Mouse (Mus musculus) fibroblast of lung, adult 2 months (primary cell): ENCODE measurements around the gene P2rx1.
A peak's percentile ranks its signal among the peaks of the same experiment; 100 is the strongest.

Experiments used
- DNase-seq: peaks from one replicate; pipeline ENCODE4 v3.0.0-alpha.2; 2011; ENCODE audit warnings: low read depth

The P2rx1 gene

DNA sequence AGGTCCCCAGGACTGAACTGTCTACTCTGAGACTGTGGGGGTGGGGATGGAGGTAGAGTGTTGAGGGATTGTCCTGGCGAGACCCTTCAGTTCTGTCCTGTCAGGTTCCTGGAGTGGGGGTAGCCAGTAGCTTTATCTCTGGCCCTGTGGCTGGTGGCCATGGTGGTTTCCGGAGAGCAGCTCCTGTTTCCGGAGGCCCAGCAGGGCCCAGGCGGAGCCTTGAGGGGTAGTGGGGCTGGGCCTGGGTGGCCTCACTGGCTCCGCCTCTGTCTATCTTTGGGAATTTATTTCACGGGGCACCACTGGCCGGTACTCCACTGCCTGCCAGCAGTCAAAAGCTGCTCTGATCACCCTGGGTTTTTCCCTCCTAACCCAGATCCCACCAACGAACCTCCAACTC is at the start of gene P2rx1:
Gene P2rx1 (plus strand): TSS at position 333 of the 400 bp plus-strand sequence.
- DNase-seq, result no peak

DNA sequence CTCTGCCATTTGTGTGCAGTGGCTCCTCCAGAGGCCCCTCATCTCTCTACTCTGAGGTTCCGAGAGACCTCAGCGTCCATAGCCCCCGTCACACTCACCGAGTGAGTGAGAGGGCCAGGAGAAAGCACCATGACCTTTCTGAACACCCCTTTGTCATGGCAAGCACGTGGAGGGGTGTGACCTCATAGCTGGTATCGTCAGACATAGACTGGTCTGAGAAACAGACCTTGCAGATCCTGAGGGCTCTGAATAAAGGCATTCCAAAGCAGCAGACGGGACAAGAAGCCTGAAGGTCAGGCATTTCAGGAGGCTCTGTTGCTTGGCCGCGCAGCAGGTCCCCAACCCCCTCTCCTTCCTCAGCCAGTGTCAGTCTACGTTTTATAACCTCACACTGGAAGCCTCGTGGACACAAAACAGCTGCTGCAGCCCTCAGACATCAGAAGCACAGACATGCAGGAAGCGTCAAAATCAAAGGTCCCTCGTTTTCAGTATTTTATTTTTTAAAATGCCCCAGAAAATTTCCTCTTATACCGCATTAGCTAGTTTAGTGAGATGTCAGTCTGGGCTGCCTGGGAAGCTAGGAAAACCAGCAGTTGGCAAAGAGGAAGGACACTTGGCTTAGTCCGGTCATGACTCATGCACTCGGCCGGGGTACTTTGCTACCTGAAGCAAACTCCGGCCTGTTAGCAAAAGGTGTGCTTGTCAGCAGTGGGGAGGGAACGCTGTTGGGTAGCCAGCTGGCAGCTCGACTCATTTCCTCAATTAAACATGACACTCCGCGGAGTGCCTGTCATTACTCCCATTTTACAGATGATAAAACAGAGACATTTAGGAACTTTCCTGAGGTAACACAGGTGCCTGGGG is 47.5 kb upstream of the P2rx1 start:
- no peak for DNase-seq

DNA sequence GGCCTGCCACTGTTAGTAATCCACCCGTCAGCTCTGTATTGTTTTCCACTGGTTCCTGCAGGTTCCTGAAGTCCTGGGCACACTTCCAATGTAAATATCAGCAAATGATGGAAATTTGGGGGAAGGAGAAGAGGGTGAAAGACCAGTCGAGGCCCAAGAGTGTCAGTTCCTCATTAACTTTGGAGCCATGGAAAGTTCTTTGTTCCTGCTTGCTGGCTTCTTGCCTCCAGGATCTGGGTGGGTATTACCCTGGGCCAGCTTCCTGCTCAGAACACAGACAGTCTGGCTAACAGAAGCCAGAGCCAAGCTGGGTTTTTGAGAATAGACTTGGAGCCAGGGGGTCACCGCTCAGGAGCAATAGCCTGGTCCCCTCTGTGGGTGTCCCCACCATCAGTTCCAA is 46.7 kb upstream of the P2rx1 start:
- peak; percentile 12 for DNase-seq

DNA sequence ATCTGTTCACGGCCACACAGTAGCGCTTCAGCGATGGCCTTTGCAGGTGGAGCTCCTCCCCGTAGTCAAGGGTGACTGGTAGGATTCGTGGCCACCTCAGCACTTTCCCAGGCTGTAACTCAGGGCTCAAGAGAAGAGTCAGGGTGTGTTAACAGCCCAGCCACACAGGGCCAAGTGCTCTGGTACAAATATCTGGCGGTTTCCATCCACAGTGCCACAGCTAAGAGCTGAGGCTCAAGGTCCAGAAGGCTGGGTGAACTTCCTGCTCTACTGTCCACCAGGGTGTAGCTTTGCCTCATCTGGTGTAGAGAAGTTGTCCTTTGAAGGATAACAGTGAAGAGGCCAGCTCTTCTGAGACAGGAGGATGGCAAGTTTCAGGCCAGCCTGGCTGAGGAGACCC is 46.2 kb upstream of the P2rx1 start:
- no peak for DNase-seq

DNA sequence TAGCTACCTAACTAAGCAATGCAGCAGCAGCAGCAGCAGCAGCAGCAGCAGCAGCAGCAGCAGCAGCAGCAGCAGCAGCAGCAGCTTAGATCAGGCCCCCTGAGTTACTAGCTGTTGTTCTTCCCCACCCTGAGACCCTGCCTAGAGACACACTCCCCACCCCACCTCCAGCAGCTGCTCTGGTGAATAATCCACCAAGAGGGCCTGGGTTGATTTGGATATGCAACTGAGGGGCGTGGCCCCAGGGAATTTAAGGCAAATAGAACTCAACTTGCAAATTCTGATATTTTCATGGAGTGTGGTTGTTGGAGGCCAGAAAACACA is 45.8 kb upstream of the P2rx1 start:
- no peak for DNase-seq

DNA sequence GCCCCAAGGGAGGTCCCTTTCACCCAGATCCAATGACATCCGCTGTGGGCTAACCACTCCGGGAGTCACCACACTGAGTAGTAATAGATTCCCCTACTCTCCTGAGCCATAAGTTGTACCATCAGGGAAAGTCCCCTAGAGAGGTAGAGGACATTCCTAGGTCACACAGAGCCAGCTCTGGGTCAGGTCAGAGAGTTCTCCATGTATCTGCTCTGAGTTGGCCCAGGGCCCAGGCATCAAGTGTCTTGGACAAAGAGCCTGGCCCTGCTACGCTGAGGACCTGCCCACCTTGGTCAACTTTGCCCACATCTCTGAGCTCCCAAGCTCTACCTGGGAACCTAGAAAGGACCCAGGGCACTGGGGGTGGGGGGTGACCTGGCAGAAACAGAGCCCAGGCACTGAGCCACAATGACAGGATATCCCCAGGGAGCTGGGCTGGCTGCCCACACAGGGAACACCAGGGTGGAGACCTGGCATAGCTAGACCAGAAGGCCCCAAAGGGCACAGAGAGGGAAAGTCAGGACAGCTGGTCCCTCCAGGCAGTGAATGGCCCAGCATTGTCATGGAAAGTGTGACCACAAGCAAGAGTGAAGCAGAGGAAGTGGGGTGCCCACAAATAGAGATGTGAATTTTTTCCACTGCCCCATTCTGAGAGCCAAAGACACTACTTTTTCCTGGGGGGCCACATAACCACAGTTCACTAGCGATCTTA is 45.3 kb upstream of the P2rx1 start:
- DNase-seq, result no peak

DNA sequence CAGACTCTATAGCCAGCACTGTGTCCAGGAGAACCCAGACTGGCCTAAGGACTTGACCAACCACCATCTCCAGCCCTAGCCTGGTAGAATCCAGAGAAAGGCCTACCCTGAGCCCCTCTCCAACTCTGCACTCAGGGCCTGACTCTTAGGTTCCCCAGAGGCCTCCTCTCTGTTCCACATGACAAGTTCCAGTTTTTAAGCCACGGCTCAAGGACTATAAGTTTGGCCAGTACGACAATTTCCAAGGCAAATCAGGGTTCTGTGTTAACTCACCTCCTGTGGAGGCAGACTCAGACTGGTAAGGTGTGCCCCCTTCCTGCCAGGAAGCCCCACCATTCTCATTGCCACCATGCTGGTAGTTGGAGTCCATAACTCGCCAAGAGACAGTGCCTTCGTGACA is 44.7 kb upstream of the P2rx1 start:
- no peak for DNase-seq

DNA sequence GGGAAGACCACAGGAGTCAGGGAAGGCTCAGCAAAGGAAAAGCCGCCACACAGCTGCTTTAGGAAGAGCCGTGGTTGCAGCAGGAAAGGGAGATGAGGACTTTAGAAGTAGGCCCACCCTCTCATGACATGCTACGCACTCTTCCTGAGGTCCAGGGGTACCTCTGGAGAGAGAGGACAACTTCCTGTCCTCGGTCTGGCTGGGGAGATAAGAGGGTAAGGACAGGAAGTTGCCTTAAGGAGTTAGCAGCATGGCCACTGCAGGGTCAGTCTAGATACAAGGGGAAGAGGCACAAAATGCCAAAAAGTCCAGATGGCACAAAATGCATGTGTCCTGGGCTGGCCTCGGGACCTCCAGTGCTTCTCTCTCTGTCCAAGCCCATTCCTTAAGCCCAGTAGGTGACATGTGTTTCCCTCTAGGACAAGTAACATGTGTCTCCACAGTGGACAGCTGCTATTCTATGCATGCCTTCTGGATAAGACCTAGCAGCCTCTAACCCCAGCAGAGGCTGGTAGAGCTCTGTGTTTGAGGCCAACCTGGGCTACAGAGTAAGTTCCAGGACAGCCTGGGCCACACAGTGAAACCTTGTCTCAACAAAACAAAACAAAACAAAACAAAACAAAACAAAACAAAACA is 43.4 kb upstream of the P2rx1 start:
- DNase-seq, result no peak

DNA sequence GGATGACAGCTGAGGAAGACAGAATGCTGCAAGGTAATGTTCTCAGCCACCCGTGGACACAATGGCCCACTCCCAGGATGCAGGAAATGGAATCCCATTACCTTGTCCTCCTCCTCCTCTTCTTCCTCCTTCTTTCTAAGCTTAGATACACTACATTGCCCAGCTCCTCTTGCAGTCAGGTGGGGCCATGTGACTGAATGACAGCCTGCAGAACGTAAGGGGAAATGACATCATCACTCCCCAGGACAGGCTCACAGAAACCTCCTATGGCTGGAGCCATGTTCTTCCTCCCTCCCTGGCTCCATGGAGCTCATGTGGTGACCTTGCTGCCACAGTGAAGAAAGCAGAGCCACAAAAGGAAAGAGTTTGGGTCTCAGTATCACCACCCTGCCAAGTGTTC is 41.6 kb upstream of the P2rx1 start:
- no peak for DNase-seq

DNA sequence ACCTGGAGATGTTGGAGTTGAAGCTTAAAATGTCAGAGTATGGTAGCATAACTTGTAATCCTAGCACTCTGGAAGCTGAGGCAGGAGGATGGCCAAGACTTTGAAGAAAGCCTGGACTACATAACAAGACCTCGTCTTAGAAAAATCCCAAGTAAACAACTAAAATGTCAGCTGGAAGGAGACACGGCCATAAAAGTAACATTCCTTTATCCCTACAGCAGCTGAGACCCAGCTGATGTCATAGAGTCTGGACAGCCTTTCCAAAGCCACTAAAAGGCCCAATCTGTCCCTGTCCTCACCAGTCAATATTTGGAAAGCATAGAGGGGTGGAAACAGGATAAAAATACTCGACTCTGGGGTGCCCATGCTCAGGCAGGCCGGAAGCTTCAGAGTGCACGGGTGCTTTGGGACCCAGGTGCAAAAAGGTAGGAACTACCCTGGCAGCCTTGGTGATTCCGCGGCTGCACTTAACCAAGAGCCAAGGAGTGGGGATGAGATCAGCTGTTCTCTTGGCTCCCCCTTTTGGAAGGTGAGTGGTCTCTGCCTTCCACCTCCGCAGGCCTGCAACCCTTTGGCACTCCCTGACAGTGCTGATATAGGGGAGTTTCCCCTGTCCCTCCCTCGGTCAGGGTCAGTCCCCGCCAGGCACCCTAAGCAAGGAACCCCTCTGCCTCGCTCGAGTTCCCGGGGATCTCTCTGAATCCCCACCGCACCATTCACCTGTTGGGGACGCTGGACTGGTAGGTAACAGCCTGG is 38.8 kb upstream of the P2rx1 start:
- no peak for DNase-seq

DNA sequence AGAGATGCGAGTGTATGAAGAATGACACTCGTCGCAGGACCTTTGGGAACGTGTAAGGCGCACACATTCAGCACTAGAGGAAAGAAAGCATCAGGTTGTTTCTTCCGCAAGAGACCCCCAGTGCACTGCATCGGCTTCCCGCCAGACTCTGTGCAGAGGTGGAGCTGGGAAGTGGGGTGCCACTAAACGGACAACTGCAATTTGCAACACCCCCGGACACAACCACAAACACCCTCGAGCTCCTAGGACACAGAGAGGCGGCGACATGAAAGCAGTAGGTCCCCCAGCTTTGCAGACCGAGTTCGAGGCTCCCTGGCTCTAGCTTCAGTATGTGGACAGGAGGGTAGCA is 38.2 kb upstream of the P2rx1 start:
- no peak for DNase-seq

DNA sequence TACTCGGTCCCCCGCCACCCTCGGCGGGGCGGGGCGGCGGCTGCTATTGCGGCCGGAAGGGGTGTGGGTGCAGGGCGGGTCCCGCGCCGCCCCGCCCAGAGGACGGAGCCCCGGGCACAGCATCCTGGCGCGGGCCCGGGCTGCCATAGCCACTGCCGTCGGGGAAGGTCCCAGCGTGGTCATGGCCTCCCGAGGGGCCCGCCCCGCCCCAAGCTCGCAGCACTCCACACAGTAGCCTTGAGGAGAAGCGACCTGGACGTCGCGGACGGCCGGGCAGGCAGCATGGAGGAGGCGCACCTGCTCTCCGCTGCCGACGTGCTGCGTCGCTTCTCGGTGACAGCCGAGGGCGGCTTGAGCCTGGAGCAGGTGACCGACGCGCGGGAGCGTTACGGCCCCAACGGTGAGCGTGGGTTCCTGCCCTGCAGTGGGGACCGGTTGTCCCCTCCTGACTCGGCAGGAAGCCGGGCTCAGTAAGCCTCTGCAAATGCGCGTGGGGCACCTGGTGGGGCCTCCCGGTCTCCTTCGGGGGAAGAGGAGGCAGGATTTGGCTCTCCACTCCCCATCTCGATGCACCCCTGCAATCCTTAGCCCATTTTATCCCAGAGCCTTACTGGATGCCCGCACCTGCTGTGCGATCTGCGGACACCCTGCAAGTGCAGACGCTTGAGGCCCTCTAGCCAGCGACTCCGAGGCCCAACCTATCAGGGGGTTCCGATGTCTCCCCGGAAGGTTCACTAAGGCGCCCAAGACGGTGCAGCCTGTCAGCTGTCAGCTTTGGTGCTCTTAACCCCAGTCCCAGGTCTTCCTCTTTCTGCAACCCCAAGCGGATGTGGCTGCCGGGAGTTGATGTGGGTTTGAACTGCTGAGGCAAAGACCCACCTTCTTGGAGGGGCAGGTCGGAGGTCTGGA is 37.6 kb upstream of the P2rx1 start, which contains the start of gene Atp2a3:
Gene Atp2a3 (plus strand): TSS at position 98 of the 909 bp plus-strand sequence.
- DNase-seq, result no peak

DNA sequence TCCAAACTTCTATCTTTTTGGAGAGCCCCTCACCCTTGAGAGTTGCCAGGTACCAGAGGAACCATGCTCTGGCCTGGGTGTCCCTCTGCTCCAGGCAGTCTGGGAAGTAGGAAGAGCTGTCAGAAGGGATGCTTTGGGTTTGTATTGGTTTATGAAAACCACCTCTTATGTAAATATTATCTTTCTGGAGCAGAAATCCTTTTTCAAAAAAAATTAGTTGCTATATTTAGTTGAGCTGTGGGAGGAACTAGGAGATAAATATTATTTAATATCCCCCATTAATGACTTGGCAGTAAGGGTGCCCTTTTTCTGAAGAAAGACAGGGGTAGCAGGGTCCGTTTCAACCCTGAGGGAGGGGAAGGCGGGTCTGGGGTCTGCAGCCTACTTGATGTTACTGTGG is 36.5 kb upstream of the P2rx1 start:
- no peak for DNase-seq

DNA sequence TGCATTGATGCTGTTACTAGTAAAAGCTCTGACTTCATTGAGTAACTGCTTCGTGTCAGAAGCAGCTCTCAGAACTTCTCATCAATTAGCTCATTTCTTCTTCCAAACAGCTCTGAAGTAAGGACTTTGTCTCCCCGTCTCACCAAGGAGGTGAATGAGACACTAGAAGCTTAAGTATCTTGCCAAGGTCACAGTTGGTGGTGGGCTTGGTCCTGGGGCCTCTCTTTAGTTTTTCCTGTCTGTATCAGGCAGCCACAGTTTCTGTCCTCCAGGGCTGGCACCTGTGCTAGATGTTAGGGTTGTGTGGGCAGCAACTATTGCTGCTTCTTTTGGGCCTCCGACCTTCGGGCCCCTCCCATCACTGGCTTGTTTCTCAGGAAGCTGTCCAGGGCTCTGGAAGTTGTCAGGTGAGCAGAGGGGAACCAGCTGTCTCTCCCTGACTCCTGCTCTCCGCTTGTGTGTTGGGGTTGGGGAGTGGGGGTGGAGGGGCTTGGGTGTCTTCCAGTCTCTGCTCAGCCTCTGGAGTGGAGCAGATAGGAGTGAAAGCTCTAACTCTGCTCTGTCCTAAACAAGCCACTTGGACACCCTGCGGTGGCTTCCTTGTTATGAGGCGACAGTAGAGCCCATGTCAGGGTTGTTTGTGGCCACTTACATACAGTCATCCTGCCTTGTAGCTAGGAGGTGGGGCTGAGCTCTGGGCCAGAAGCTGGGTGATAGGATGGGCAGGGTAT is 35.7 kb upstream of the P2rx1 start:
- DNase-seq, result no peak

DNA sequence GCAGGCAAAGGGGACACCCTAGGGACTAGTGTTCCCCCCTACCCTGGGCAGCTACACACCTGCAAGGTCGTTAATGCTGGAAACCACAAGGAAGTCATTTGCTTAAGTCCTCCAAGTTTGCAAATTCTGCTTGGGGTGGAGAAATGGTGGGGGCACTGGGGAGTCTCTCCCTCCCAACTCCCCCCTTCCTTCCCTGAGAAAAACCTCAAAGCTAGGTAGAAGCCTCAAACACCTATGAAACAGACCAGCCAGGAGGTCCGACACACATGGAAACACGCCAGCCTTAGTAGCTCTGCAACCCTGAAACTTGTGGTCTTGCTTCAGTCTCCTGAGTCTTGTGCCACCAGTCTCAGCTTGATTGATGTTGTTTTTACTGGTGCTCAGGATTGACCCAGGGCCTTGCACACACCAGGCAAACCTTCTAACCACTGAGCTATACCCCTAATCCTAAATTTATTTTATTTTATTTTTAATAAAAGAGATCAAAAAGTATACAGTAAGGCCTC is 35.1 kb upstream of the P2rx1 start:
- DNase-seq, result no peak

DNA sequence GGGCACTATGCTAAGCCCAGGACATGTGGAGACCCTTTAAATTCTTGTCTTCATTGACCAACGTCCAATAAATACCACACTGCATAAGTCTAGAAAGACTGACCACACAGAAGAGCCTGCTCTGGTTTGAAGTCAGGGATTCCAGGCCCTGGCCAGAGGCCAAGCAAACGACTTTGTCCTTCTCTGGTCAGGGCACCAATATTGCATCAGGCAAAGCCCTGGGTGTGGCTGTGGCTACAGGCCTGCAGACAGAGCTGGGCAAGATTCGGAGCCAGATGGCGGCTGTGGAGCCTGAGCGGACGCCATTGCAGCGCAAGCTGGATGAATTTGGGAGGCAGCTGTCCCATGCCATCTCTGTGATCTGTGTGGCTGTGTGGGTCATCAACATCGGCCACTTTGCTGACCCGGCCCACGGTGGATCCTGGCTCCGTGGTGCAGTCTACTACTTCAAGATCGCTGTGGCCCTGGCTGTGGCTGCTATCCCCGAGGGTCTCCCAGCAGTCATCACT is 23.9 kb upstream of the P2rx1 start:
- no peak for DNase-seq

DNA sequence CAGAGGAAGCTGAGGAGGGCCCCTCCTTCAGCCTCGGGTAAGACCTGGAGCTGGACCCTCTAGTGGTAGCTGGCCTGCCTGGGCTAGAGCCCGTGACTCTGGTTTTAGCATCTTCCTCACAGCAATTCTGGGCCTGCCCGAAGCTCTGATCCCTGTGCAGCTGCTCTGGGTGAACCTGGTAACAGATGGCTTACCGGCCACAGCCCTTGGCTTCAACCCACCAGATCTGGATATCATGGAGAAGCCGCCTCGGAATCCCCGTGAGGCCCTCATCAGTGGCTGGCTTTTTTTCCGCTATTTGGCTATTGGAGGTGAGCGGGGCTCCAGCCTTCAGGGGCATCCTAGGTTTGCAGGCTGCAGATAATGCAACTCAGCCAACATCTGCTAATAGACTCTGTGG is 16.4 kb upstream of the P2rx1 start:
- no peak for DNase-seq

DNA sequence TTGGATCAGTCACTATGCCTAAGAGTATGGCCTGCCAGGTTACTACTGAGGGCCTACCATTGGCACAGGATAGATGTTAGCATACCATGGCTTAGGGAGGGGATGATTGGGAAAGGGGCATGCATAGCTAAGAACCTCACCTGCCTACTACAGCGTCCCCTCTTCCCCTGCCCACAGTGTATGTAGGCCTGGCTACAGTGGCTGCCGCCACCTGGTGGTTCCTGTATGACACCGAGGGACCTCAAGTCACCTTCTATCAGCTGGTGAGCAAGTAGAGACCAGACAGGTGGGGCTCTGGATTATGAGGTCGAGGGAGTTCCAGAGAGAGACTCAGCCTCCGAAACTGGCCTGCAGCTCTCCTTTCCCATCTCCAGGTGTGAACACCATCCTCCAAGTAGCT is 15.6 kb upstream of the P2rx1 start:
- no peak for DNase-seq

DNA sequence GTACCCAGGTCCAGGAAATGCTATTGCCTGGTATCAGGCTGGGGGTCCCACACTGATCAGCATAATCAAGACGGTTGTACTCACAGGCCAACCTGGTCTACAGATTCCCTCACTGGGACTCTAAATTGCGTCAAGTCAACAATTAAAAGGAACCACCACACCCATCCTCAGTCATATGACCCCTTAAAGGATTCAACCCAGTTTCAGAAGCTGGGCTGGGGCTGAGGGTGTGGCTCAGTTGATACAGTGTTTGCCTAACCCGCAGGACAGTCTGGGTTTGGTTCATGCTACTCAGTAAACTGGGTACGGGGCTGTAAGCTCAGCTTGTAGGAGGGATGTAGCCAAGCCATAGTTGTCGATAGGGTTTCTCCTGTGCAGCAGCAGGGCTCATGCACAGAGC is 12.2 kb upstream of the P2rx1 start:
- no peak for DNase-seq

DNA sequence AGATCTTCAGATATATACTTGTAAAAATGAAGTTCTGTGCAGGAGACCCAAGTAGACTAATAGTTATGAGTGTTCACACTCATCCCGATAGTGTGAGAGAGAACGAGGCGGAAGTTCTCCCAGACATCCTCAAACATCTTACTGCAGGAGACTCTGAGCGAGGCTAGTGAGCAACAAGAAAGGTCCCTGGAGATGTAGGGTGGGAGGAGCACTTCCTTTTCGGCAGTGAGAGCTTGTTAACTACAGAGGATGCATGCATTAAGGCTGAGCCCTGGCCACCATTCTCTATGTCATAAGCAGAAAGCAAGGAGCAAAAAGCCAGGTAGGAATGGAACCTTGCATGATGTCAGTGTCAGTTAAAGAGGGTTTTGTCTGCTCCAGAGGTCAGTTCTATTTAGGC is 11.7 kb upstream of the P2rx1 start:
- DNase-seq, result no peak
